Mouse (Mus musculus) olfactory bulb, adult 2 months (tissue): ENCODE data around the gene Ntrk3.

Experiments
- CTCF ChIP-seq: fragments of 200-500 bp; IDR thresholded peaks from 2 replicates; pipeline ENCODE4 v1.5.1; 2012; ENCODE audit warnings: low read depth, mild to moderate bottlenecking, low read length, moderate library complexity; ENCODE audit not compliant: insufficient read depth
- POLR2A ChIP-seq: fragments of 200-500 bp; IDR thresholded peaks from 2 replicates; pipeline ENCODE4 v1.6.1; 2012; ENCODE audit warnings: mild to moderate bottlenecking, low read depth, low read length, moderate library complexity; ENCODE audit not compliant: insufficient read depth

DNA sequence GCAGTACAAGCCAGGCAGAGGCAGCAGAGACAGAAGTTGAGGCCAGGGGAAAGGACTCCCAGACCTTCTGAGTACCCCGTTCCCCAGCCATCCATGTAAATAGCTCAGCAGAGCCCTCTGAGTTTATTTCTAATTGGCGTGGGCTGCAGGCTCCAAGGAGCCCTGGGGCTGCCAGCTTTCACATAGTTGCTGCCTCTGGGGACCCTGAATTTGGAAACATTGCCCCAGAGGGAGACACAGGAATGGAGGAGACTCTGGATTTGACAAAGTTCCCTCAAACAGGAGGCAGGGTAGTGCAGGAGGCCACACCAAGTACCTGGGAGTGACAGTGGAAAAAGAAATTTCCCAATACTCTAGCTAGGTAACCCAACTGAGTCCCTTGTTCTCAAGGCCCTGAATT, 166.6 kb downstream of the Ntrk3 start:
- TF ChIP-seq CTCF (no peak), POLR2A (no peak)
